Mouse (Mus musculus) stomach, postnatal 0 days (tissue): ENCODE data around the gene Nos3.

Experiments used
- CTCF ChIP-seq: IDR thresholded peaks from 2 replicates; pipeline ENCODE4 v1.5.1; 2016; ENCODE audit warnings: antibody characterized with exemption, low read depth, mild to moderate bottlenecking, moderate library complexity
- EP300 ChIP-seq: optimal IDR thresholded peaks from 2 replicates; pipeline ENCODE3; 2016; ENCODE audit warnings: antibody characterized with exemption

DNA sequence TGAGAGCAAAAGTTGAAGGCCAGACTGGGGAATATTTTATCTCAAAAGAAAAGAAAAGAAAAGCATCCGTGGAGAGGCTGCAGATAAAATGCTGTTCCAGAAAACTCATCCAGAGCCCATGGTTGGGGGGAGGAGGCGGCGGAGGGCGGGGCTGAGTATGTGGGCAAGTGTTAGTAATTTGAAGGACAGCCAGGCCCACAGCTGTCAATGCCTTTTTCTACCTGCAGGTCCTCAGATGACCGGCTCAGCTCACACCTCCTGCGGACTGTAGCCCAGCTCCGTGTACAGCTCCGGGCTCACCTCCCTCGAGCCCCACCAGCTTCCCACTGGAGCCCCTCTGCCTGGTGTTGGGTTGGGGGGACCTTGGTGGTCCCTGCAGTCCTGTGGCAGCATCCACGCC, 35.1 kb downstream of the Nos3 start:
- TF ChIP-seq EP300 (no peak), CTCF (no peak)
